Mouse (Mus musculus): ENCODE results near the gene Ranbp6.

The Ranbp6 gene

DNA sequence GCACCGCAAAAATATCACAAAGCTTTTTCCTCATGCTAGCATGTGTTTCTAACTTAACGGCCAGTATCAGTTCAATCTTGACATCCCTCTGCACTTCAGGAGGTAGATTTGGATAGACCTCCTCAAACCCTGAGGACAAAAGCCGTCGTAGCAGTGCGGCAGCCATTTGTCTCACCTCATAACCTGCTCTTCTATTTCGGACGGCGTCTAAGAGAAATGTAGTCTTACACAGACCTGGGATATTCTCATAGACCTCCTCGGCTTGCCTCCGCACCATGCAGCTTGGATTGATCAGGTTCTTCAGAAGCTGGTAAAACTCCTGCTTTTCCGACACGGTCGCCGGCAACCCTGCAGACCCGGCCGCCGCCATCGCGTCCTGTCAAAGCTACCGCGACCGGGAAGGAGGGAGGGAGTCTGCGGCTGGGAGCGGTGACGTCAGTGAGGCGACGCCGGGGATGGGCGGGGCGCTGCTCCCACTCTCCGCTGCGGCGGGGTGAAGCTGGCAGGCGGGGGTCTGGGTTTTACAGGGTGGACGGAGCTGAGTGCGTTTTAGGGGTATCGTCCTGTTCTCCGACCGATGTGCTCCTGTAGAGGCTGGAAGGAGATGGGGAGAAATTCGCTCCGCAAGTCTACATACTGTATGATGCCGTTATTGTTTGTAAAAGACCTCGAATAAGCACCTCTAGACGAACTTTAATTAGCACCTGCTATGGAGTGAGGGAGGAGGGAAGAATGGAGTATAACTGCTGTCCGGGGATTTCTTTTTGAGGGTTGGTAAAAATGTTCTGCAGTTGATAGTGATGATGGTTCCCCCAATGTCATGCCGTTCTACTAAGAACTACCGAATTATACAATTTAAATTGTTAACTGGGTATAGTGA is at the start of gene Ranbp6:
Gene Ranbp6, minus strand, starts transcription at position 394 of the 880 bp plus-strand sequence.
- DNase-seq (ENCODE audit: low spot score), result peak; percentile 91

- no peak for DNase-seq (ENCODE audit: low spot score)
Measured at GRCm38 (mm10) chr19:29860816-29861215, 48.0 kb upstream of the Ranbp6 start.

- no peak for DNase-seq (ENCODE audit: low spot score)
Measured at GRCm38 (mm10) chr19:29857267-29857666, 44.5 kb upstream of the Ranbp6 start.

- DNase-seq (ENCODE audit: low spot score), result no peak
Measured at GRCm38 (mm10) chr19:29853711-29854110, 40.9 kb upstream of the Ranbp6 start.

DNA sequence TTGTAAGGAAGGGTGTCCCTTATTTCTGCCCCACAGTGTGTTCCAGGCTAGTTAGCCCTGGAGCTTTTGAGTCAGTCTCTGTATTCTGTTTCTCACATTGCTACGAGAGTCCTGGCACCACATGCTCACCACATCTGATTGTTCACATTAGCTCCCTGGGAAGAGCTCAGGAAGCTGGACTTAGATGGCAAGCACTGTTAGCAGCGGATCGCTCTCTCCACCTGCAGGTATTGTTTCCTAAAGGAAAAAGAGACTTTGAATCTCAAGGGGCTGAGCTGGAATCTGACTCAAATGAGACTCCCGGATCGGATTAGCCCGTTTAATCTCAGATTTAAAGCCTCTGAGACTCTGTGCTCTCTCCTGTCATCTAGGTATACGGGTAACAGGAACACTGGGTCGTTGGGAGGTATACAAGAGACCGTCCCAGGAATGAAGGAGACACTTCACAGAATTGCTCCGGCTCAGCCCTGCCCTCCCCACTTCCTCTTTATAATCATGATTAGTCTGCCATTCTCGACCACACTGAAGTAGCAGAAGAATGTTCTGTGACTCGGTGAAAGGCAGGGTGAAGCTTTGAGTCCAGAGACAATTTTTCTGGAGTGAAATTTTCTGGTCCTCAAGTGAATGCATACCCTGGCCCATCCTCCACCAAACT is 38.4 kb upstream of the Ranbp6 start:
- no peak for DNase-seq (ENCODE audit: low spot score)

GRCm38 (mm10) chr19:29849924-29850551 is 37.3 kb upstream of the Ranbp6 start:
- DNase-seq (ENCODE audit: low spot score), result no peak

DNA sequence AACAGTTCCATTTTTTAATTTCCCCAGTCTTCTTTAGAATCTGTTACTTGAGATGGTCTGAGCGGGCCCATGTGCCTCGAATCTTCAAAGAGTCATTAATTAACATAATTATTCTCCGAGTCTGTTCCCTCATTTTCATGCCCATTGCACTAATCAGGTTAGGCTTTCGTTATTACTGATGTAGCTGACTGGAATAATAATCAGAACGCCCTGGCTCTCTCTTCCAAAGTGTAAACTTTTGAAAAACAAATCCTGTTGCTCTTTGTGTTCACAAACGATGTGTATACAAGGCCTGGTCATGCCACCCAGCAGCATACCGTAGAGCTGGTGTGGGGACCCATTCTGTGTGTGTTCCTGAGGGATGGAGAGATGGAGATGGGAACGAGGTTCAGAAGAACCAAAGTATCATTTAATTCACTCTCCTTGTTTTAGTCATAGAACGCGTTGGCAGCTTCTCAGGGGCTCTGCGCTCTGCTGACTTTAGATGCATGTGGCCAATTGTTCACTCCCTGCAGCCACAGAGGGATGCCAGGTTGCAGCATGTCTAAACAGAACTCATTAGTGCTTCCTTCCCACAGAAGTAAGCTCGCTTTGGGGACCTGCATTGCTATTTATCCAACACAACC is 31.4 kb upstream of the Ranbp6 start:
- DNase-seq (ENCODE audit: low spot score), result no peak

DNA sequence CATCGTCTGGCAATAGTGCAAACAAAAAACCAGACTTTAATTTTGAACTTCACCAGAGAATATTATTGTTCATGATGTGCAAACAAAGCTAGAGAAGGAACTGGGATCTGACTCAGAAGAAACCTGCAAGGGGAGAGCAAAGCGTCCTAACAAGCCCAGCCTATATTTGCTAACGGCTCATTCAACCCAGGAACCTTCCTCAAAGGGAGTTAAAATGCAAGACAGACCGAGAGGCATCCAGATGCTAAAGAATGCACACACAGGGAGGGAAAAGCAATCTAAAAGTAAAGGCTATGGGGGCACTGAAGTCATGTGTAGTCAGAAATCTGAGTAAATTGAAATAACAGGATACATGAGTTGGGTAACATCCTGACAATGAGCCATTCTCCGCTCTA is 30.9 kb upstream of the Ranbp6 start:
- DNase-seq (ENCODE audit: low spot score), result no peak

GRCm38 (mm10) chr19:29842973-29843372 is 30.2 kb upstream of the Ranbp6 start:
- DNase-seq (ENCODE audit: low spot score), result no peak

- DNase-seq (ENCODE audit: low spot score), result no peak
Measured at GRCm38 (mm10) chr19:29840642-29841041, 27.9 kb upstream of the Ranbp6 start.

DNA sequence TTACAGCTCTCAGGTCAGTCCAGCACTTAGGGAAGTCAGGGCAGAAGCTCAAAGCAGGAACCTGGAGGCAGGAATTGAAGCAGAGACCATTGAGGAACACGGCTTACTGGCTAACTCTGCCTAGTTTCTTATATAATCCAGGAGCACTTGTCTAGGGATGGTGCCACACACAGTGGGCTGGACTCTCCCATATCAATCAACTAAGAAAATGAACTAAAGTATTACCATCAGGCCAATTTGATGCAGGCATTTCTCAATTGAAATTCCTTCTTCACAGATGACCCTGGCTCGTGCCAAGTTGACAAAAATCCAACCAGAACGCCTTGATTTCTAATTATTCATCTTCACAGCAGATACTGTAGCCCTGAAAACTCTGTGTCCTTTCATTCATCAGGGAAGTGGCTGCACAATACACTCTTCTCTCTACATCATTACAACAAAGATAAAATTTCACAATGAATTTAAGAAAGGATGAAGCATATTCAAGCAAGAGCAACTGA is 25.9 kb upstream of the Ranbp6 start:
- no peak for DNase-seq (ENCODE audit: low spot score)

DNA sequence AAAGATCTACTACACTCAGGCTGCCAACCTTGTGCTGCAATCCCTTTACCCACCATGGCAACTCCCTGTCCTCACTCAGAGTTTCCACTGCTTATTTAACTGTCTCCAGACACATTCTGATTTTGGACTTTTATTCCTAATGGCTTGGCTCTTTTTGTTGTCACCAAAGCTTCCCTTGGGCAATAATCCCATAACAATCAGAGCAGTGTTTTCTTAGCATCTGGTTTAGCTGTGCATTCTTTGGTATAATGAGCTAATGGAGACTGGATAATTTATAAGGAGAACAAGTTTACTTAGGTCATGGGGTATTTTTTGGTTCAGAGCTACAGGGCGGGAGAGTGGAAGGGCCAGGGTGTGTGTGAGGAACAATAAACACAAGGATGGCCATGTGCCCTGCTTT is 25.4 kb upstream of the Ranbp6 start:
- no peak for DNase-seq (ENCODE audit: low spot score)

DNA sequence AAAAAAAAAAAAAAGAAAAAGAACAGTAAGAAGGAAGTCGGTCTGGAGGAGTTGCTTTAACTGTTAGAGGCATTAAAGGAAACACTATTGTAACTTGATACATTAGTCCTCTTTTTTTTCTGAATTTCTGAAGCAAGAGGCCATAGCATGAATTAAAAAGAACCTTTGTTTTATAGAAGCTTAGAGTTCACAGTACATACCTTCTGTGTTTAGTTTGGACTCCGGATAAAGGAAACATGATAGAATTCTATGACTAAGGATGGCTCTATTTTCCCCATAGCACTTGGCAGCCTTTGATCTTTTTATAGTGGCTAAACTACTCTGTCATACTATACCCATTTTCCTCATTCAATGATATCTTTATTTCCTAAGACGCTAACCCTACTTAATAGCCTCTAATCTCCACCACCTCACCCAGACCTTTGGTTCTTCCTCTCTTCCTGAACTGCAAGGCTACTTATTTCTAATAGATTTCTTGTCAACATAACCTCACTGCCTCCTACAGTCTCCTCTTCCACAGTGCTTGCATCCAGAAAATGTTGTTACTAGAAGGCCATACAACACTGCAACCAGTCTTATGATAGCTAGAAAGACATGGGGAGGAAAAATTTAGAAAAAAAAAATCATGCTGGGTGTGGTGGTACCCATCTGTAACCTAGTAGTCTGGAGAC is 22.7 kb upstream of the Ranbp6 start:
- no peak for DNase-seq (ENCODE audit: low spot score)

DNA sequence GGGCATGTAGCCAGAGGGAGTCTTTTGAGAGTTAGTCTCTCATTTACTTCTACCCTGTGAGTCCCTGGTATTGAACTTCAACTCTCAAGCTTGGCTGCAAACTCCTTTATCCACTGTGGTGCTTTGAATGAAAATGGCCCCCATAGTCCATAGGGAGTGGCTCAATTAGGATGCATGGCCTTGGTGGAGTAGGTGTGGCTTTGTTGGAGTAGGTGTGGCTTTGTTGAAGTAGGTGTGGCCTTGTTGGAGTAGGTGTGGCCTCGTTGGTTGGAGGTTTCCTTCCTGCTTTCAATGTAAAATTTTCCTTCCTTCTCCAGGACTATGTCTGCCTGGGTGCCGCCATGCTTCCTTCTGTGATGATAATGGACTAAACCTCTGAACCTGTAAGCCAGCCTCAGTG is 18.1 kb upstream of the Ranbp6 start:
- no peak for DNase-seq (ENCODE audit: low spot score)

DNA sequence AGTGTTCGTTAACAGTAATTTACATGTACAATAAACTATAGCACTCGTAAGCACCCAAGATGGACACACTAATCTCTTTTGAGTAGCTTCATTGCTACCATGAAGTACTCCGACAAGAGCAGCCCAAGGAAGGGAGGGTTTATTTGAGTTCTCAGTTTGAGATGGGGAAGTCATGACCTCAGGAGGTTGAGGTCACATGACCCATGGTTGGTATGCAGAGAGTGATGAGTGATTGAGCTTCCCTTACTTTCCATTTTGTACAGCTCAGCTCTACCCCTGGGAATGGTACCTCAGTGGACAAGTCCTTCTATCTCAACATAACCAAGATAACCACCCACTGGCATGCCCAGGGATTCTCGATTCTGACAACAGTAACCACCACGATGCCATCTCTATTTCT is 15.8 kb upstream of the Ranbp6 start:
- DNase-seq (ENCODE audit: low spot score), result no peak

- DNase-seq (ENCODE audit: low spot score), result peak; percentile 15
Measured at GRCm38 (mm10) chr19:29826686-29827085, 13.9 kb upstream of the Ranbp6 start.

DNA sequence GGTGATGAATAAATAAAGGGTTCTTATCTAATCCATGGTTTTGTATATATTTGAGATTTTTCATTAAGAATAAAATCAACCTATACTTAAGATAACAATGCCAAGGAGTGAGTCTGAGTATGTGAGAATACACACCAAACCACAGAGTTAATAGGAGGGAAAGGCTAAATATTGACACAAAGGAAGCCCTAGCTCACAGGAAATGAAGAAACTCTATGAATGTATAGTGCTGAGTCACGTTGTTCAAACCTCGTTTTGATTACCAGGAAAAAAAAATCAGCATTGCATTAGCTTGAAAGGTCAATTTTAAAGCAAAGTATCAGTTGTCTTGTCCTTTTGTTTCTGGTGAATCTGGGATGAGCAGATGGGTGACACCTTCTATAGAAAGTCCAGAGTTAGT is 12.2 kb upstream of the Ranbp6 start:
- DNase-seq (ENCODE audit: low spot score), result no peak

DNA sequence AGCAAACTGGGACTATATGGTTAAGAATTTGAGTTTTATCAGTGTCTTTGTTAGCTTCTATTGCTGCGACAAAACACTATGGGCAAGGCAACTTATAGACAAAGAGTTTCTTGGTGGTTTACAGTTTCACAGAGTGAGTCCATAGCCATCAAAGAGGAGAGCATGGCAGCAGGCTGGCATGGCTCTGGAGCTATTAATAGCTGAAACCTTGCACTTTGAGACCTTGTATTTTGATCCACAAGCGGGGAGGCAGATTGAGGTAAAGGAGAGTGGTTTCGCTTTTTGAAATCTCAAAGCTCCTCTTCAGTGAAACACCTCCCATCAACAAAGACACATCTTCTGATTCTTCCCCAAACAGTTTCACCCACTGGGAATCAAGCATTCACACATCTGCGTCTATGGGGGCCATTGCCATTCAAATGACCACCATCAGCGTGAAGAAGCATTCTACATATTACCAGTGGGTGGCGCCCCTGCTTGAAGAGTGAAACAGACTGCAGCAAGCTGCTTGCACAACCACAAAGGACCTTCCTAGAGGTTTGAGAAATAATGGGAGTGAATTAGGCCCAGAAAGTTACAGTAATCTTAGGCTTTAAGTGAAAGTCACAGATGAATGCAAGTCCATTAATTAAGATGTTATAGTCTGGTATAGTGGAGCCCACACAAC is 11.4 kb upstream of the Ranbp6 start:
- peak; percentile 58 for DNase-seq (ENCODE audit: low spot score)

DNA sequence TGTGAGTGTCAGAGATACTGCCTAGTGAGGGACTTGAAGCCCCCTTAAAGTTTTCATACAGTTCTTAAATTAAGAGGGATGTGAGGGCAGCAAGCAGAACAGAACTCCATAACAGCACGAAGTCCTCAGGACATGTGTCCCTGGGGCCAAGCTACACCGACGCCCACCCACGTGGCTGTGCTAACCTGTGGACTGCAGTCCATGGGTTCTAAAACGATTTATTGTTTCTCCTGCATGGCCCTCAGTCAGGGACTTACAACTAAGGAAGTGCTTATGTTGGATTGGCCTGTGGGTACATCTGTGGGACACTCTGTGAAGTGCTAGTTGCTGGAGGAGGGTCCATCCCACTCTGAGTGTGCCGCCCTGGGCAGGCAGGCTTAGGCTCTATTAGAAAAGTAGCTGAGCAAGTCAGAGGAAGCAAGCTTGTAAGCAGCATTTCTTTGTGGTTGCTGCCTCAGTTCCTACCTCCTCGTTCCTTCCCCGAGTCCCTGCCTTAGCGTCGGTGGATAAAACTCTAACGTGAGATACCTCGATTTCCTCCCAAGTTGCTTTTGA is 10.8 kb upstream of the Ranbp6 start:
- DNase-seq (ENCODE audit: low spot score), result no peak

- DNase-seq (ENCODE audit: low spot score), result peak; percentile 24
Measured at GRCm38 (mm10) chr19:29820966-29821365, 8.2 kb upstream of the Ranbp6 start.

DNA sequence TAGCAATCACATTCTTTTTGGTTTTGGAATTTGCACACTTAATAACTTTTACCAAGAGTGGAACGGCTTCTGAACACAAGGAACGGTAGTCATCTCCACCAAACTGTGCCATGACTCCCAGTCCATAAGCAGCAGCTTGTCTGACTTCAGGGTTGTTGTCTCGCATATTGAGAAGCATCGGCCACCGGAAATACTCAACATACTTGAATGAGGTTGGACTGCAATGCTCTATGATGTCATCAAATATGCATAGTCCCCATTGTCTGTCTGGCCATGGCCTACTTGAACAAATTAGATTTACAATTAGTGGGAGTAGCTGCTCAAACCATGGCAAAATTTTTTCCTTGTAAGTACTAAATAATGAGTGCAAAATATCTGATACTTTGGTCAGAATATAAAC is 2.8 kb downstream of the Ranbp6 start:
- DNase-seq (ENCODE audit: low spot score), result no peak
